Mouse (Mus musculus) lung, adult 18-20 months (tissue): ENCODE data around the gene Usp24.

Experiments
- DNase-seq, 2 experiments: peaks; one replicate each; pipeline ENCODE4 v3.0.0; 2022; ENCODE audit warnings: mixed read lengths in 2 of 2

Gene Usp24

GRCm38 (mm10) chr4:106315921-106316350 is at the start of gene Usp24:
Usp24 (plus strand) TSS chr4:106316213.
- DNase-seq, result peak; percentile 77 to 78

GRCm38 (mm10) chr4:106276937-106277336 is 39.1 kb upstream of the Usp24 start:
- DNase-seq, result no peak

GRCm38 (mm10) chr4:106279177-106279576 is 36.8 kb upstream of the Usp24 start:
- no peak for DNase-seq

GRCm38 (mm10) chr4:106281128-106281491 is 34.9 kb upstream of the Usp24 start:
- DNase-seq, result no peak

- DNase-seq, result peak; percentile 67 to 72
Observed at GRCm38 (mm10) chr4:106281492-106282122, 34.4 kb upstream of the Usp24 start.

GRCm38 (mm10) chr4:106282123-106282510 is 33.9 kb upstream of the Usp24 start:
- DNase-seq, result no peak

- no peak for DNase-seq
Observed at GRCm38 (mm10) chr4:106286958-106287743, 28.9 kb upstream of the Usp24 start.

- DNase-seq, result no peak
Observed at GRCm38 (mm10) chr4:106290201-106290600, 25.8 kb upstream of the Usp24 start.

GRCm38 (mm10) chr4:106292823-106293222 is 23.2 kb upstream of the Usp24 start:
- DNase-seq, result no peak

GRCm38 (mm10) chr4:106293378-106294090 is 22.5 kb upstream of the Usp24 start:
- no peak for DNase-seq

GRCm38 (mm10) chr4:106295696-106296095 is 20.3 kb upstream of the Usp24 start:
- DNase-seq, result no peak

- no peak for DNase-seq
Observed at GRCm38 (mm10) chr4:106296412-106297086, 19.5 kb upstream of the Usp24 start.

- DNase-seq, result no peak
Observed at GRCm38 (mm10) chr4:106301346-106301745, 14.7 kb upstream of the Usp24 start.

- DNase-seq, result no peak
Observed at GRCm38 (mm10) chr4:106308090-106308489, 7.9 kb upstream of the Usp24 start.

- DNase-seq, result no peak
Observed at GRCm38 (mm10) chr4:106312651-106313050, 3.4 kb upstream of the Usp24 start.

GRCm38 (mm10) chr4:106313070-106313469 is 2.9 kb upstream of the Usp24 start:
- DNase-seq, result no peak

GRCm38 (mm10) chr4:106313874-106314273 is 2.1 kb upstream of the Usp24 start:
- no peak for DNase-seq

- no peak for DNase-seq
Observed at GRCm38 (mm10) chr4:106314291-106314690, 1.7 kb upstream of the Usp24 start.

GRCm38 (mm10) chr4:106316351-106317178 is 552 bp downstream of the Usp24 start:
- DNase-seq, result peak; percentile 47 to 48

- no peak for DNase-seq
Observed at GRCm38 (mm10) chr4:106317179-106318055, 1.4 kb downstream of the Usp24 start.

GRCm38 (mm10) chr4:106318208-106318607 is 2.2 kb downstream of the Usp24 start:
- DNase-seq, result no peak
